Mouse (Mus musculus): ENCODE results near the gene Mplkip. TPM values are rescaled to one million over a fixed set of nuclear protein-coding genes. Genes with fewer than 3 reads are reported as not detected.

Gene Mplkip
- polyA plus RNA-seq (2015; fragmentation: Nextera tagmentation; extraction: Ambion mirVana) = 35.3 and 36.0 TPM in 2 replicates

GRCm38 (mm10) chr13:17694911-17695699, at the start of gene Mplkip, which contains the start of gene Sugct:
TSS of gene Mplkip (plus strand) at chr13:17695192.
TSS of gene Sugct (minus strand) at chr13:17695553.

MicroRNA genes within 50 kb of the gene (microRNA counts, 519-probe panel; counts per million panel counts)
- microRNA mmu-miR-466i = 40.5 counts per million

Small RNAs within 50 kb of the gene (microRNA-seq; reads per million reads assigned to microRNA genes)
- gene Mir466i = not detected

Other genes with a start within 250 kb of the Mplkip start
- gene Sugct, start 361 bp downstream of the Mplkip start, polyA plus RNA-seq (2015; fragmentation: Nextera tagmentation; extraction: Ambion mirVana) = 2.9 and 3.1 TPM in 2 replicates
- 13.0 and 17.0 TPM in 2 replicates for gene Cdk13, start 109.9 kb downstream of the Mplkip start, polyA plus RNA-seq (2015; fragmentation: Nextera tagmentation; extraction: Ambion mirVana)
- gene Rala, start 249.0 kb downstream of the Mplkip start, polyA plus RNA-seq (2015; fragmentation: Nextera tagmentation; extraction: Ambion mirVana) = 234 and 235 TPM in 2 replicates